Mouse (Mus musculus) brain, embryonic 14.5 days (tissue): ENCODE measurements around the gene Sgta. TPM values are rescaled to one million over a fixed set of nuclear protein-coding genes. Genes with fewer than 3 reads are reported as not detected.
"Not testable (repeated sequence)": the region's sequence is repeated elsewhere in the genome, so short reads cannot be mapped to it uniquely, and the experiment has no call there.

Experiments used
- DNase-seq: peaks from one replicate; pipeline ENCODE4 v3.0.0-alpha.2; 2011; ENCODE audit warnings: low read depth
- CTCF ChIP-seq: fragments of 200-500 bp; IDR thresholded peaks from 2 replicates; pipeline ENCODE4 v1.5.1; 2012; ENCODE audit warnings: inconsistent platforms, mild to moderate bottlenecking, moderate library complexity, borderline replicate concordance; ENCODE audit not compliant: insufficient read depth, insufficient read length; ENCODE audit errors: extremely low read depth
- POLR2A ChIP-seq: fragments of 200-500 bp; IDR thresholded peaks from 2 replicates; pipeline ENCODE4 v1.6.1; 2012; ENCODE audit warnings: mild to moderate bottlenecking, inconsistent platforms, borderline replicate concordance; ENCODE audit not compliant: poor library complexity, insufficient read depth, insufficient read length, severe bottlenecking; ENCODE audit errors: extremely low read depth
- polyA plus RNA-seq: library from polyadenylated mRNA; depleted of rRNA; stranded (reverse); fragments of >200 nt; gene quantifications from 2 replicates; pipeline ENCODE4 v1.2.3, GENCODE M21; 2012

Sgta gene
- polyA plus RNA-seq, 1 experiment = 326 TPM

DNA sequence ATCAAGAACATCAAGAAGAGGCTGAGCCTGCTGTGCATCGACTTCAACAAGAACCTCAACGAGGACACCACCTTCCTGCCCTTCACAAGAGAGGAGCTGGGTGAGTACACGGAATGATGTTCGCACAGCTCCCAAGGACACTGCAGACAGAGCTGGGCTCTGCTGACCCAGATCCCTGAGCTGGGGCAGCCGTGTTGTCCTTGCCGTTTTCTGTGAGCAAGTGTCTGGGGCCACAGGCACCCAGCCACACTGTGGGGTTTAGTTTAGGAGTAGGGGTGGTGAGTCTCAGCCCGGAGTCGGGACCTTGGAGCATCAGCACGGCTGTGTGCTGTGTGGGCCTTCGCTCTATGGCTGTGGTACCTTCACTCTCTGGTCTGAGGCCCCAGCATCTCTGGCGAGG, 17.9 kb upstream of the Sgta start:
- no peak for DNase-seq
- TF ChIP-seq CTCF (no peak), POLR2A (no peak)

DNA sequence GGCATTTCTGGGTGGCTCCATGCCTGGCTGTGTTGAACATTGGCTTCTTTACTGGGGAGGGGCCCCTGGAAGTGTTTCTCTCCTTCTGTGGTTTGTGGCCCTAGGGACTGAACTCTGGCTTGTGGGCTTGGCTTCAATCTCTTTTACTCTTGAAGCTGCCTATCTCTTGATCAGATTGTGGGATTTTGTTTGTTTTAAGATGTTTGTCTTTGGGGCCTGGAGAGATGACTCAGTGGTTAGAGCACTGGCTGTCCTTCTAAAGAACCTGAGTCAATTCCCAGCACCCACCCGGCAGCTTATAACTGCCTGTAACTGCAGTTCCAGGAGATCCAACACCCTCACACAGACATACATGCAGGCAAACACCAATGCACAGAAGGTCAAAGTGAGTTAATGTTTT, 16.4 kb upstream of the Sgta start:
- TF ChIP-seq CTCF = no peak
- no peak for TF ChIP-seq POLR2A
- DNase-seq = no peak

DNA sequence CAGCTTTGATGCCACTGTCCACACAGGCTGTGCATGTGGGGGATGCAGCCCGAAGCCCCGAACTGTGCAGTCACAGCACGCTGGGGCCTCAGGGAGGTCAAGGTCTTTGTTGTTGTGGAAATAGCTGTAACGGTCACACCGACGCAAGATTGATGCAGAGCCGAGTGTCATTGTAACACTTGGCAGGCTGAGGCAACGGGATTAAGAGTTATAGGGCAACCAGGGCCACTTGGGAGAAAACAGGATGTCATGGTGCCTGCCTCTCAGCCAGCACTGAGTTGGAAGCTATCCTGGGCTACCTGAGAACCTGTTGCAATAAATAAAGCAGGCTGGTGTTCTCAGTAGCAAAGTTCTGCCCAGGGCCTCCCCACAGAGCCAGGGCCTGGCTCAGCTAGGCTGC, 15.8 kb upstream of the Sgta start:
- no peak for TF ChIP-seq CTCF
- TF ChIP-seq POLR2A = no peak
- DNase-seq = no peak

DNA sequence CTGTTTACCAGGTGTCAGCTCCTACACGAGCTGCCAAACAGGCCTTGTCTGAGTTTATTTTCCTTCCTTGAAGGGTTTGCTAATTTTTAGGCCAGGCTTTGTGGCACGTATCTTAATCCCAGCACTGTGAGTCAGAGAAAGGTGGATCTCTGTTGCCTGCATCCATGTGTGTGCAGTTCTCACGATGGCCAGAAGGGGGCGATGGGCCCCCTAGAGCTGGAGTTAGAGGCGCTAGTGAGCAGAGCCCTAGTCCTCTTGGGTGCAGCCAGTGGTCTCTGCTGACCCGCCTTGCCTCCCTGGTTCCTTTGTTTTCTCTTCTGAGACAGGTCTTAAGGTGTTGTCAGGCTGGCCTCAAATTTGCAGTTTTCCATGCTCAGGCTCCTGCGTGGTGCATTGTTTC, 13.5 kb upstream of the Sgta start:
- no peak for DNase-seq
- TF ChIP-seq POLR2A = no peak
- peak; percentile 63 for TF ChIP-seq CTCF

DNA sequence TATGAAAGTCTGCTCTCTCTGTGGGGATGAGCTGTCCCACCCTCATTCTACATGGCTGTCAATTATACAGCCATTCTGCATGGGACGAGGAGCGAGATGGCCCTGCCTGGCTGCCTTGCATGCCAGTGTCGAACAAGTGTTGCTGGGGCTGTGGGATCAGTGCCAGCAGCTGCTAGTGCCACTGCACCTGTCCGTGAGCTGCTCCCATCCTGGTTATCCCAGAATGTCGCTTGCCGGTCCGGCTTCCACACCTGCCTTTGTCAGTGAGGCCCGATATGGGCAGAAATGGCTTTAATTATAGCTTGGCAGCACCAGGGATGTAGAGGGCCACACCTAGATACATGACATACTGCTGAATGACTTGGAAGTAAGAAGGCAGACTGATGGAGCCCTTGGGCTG, 12.3 kb upstream of the Sgta start:
- DNase-seq = no peak
- TF ChIP-seq POLR2A (no peak), CTCF (no peak)

DNA sequence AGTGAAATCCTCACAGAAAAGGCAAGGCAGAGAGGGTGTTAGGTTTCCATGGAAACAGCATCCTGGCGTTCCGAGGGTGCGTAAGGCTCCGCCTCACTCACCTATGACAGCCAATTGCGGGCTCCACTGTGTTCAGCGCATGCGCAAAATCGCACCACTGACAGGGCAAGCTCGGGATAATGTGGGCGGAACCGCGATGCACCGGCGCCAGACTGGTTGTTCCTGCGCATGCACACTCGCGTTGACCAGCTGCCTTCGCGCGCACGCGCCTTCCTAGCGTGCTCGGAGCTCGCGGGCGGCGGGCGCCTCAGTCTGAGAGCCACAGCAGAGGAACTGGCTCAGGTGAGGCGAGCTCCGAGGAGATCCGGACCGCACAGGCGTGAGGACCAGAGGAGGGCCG, 9.9 kb upstream of the Sgta start, which contains the start of gene Thop1:
Thop1 (plus strand) TSS at position 200 of the 400 bp plus-strand sequence.
- DNase-seq = peak; percentile 100
- TF ChIP-seq POLR2A (peak; percentile 68), CTCF (0 out of 2 replicates have a peak, but pooled peaks have one; percentile 1)

DNA sequence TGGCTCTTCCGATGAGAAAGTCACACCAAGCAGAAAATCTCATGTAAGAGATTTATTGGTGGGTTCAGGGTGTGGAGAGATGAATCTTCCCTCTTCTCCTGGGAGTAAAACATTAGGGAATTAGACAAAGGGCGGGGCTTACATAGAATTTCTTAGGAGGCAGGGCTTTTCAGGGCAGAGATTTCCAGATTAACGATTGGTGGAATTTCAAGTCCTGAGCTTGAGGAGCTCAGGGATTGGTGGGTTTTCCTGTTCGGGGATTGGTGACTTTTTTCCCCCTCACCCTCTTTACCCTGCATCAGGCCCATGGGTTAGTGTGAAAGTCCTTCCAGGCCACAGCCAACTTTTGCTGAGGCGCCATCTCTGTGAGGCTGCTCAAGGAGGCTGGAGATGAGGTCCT, 8.7 kb upstream of the Sgta start:
- DNase-seq = no peak
- no peak for TF ChIP-seq POLR2A
- TF ChIP-seq CTCF = no peak

DNA sequence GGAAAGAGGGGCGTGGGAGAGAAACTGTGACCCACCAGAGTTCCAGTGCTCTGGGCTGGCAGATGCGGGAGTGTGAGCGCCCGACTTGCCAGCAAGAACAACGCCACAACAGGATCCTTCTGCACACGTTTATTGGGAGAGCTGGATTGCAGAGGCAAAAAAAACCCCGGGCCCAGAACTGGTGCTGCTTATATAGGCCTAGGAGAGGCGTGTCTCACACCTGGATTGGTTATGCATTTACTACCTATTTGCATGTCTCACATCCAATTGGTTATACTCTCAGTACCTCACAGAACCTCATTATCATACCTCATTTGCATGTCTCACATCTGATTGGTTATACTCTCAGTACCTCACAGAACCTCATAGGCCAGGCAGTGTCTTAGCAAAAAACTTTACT, 4.5 kb upstream of the Sgta start:
- DNase-seq = not testable (repeated sequence)

DNA sequence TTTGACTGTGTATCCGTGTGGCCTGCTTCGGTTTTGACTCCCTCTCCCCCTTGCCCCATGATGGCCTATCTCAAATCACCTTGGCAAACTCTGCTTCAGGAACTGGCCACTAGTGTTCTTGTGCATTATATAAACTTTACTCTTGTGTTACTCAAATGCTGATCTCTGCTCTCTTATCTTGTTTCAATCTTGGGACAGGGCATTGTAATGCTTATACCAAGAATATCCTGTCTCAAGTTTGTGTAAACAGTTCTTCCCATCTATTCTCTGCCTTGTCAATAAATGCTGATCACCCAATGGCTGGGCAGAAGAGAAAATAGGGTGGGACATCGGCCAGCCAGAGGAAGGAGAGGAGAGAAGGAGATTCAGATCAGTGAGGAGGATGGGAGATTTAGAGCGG, 2.7 kb upstream of the Sgta start:
- TF ChIP-seq CTCF = no peak
- TF ChIP-seq POLR2A = no peak
- DNase-seq = no peak

DNA sequence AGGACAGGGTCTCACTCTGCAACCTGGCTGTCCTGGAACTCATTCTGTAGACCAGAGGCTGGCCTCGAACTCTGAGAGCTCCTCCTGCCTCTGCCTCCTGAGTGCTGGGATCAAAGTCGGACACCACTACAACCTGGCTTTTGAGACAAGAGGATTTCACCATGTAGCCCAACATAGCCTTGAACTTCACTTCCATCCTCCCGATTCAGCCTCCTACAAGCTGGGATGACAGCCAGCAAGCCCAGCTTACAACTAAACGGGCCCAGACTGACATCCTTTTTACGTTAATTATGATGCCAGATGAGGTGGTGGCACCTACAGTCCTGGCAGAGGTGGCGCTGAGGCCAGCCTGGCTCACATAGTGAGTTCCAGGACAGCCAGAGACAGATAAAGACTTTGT, 1.1 kb downstream of the Sgta start:
- no peak for DNase-seq
- no peak for TF ChIP-seq CTCF
- TF ChIP-seq POLR2A = no peak

DNA sequence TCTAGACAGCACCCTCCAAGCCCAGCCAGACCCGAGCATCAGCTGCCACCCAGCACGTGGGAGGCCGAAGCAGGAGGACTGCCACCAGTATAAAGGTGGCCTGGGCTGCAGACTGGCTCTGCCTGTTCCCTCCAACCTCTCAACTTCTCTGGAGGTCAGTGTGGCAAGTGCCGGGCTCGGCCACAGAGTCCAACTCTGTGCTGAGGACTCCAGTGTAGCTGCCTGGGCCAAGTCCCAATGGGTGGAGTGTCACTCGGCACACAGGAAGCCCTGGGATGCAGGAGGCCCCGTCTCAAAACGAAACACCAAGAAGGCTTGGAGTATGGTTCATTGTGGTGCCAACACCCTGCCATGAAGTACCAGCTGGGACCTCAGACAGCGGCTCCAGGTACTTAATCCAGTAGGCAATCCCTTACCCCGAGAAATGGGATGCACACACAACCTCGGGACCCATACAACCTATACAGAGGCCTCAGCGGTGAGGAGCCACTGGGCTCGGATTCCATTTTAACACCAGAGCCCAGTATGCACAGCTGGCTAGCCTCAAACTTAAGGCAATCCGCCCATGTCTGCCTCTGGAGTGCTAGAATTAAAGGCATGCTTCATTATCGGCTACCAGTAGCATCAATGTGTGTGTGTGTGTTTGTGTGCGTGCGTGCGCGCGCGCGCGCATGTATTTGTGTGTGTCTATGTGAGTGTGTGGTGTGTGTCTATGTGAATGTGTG, 2.4 kb downstream of the Sgta start:
- TF ChIP-seq POLR2A = no peak
- no peak for TF ChIP-seq CTCF
- no peak for DNase-seq

DNA sequence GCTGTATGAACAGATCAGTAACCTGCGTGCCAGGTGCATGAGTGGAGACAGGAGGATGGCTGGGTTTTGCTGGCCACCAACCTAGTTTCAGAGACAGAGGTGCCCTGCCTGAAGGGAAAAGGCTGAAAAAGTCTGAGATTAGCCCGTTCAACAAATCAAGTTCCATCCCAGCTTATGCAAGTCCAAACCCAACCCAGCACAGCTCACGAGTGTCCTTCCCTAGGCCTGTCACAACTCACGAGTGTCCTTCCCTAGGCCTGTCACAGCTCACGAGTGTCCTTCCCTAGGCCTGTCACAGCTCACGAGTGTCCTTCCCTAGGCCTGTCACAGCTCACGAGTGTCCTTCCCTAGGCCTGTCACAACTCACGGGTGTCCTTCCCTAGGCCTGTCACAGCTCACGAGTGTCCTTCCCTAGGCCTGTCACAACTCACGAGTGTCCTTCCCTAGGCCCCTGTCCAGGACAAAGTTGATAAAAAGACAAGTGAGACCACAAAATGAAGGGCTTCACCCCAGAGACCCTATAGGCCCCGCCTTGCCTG, 4.1 kb downstream of the Sgta start:
- not testable (repeated sequence) for DNase-seq
